Mouse (Mus musculus): ENCODE measurements around the gene Tbc1d9.
"Not testable (repeated sequence)": the region's sequence is repeated elsewhere in the genome, so short reads cannot be mapped to it uniquely, and the experiment has no call there.

Gene Tbc1d9

DNA sequence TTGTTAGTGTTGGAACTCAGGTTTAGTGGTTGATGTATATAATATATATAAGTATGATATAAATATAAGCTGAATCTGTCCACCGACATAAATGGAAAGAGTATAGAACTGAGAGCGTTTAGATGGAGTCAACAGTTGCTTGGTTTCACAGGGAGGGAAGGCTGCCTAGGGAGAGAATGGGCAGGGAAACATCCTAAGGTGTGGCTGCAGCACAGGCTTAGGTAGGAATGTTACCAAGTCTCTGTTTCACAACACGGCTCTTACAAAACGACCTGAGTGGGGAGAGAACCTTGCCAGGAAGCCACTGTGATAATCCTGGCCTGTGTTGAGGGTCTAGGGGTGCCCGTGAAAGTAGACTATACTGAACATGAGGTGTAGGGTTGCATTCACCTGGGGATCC, 62.2 kb downstream of the Tbc1d9 start:
- no peak for DNase-seq (ENCODE audit: low read depth, low spot score)

GRCm38 (mm10) chr8:83233099-83233498, 67.9 kb downstream of the Tbc1d9 start:
- no peak for DNase-seq (ENCODE audit: low read depth, low spot score)

GRCm38 (mm10) chr8:83239341-83239740, 74.2 kb downstream of the Tbc1d9 start:
- DNase-seq (ENCODE audit: low read depth, low spot score), result no peak

- DNase-seq (ENCODE audit: low read depth, low spot score), result no peak
These were observed 79.0 kb downstream of the Tbc1d9 start for GRCm38 (mm10) chr8:83244151-83244550.

DNA sequence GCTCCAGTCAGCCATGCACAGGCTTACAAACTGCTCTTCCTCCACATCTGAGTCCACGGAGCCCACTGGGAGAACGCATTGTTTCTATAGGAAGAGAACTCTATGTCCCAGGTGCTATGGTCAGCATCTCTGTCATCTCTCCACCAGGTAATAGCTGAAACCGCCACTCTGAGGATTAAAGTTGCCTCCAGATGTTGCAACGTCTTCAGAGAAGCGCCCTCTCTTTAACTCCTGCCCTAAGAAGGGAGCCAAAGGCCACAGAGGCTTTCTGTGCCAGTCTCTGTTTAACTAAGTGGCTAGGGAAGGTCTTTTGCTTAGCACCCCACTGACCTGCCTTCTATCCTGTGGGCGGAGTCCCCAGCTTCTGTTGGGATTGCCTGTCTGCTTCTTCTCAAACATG, 85.7 kb downstream of the Tbc1d9 start:
- no peak for DNase-seq (ENCODE audit: low read depth, low spot score)

- DNase-seq (ENCODE audit: low read depth, low spot score), result no peak
These were observed 86.5 kb downstream of the Tbc1d9 start for GRCm38 (mm10) chr8:83251362-83252246.

DNA sequence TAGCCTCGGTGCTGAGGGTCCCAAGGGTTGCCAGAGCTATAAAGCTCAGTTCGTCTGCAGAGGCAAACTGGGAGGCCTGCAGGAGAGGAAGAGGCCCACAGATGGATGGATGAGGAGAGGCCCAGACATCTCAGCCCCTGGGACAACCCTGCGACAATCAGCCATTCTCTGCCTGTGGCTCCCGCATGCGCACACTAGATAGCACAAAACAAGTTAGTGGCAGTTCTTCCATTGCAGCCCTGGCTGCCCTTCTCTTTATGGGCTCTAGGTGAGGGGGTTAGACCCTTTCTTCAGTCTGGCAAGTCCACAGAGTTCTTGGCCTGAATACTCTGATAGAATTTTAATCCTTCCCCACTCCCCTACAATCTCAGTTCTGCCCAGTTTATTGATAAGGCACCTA, 87.6 kb downstream of the Tbc1d9 start:
- DNase-seq (ENCODE audit: low read depth, low spot score), result no peak

DNA sequence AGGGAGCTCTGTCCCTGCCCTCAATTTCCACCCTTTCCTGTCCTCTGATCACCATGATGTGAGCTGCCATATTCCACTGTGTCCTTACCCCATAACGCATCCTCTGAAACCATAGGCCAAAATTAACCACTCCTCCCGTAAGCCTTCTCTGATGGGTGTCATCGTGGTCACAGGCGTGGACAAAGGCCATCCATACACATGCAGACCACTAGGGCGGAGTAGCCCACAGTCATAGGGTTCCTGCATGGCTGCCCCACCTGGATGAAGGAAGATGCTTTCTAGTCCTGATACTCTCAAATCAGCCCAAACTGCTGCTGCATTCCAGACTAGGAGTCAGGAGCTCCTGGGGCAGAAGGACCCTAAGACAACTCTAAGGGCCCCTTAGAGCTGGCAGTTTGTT, 92.5 kb downstream of the Tbc1d9 start:
- no peak for DNase-seq (ENCODE audit: low read depth, low spot score)

DNA sequence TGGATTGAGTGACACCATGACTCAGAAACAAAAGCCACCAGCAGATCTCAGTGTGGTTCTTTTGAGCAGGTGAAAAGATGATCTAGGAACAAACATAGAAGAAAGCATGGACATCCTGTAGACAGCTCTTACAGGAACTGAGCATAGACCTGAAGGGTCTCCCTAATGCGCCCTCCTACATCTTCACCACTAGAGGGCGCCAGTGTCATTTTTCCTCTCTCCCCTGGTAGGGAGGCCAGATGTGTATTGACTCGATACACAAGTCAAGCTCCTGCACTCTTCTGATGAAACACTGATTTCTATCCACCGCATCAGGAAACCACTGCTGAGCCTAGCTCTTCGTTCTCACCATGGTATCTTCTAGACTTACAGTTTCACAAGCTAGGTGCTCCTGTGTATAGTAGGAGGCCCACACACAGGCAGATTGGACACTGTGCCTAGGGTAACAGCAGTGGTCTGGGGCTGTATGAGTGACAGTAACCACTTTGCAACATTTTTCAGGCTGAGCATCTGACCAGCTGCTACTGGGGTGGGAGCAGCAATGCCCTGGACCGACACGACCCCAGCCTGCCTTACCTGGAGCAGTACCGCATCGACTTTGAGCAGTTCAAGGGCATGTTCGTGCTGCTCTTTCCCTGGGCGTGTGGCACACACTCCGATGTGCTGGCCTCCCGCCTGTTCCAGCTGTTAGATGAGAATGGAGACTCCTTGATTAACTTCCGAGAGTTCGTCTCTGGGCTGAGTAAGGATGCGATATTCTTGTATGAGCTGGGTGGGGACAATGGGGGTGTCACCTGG, 95.5 kb downstream of the Tbc1d9 start:
- peak; percentile 48 for DNase-seq (ENCODE audit: low read depth, low spot score)

GRCm38 (mm10) chr8:83271172-83271571, 106.0 kb downstream of the Tbc1d9 start:
- DNase-seq (ENCODE audit: low read depth, low spot score), result no peak

- DNase-seq (ENCODE audit: low read depth, low spot score), result no peak
These were observed 107.3 kb downstream of the Tbc1d9 start for GRCm38 (mm10) chr8:83272464-83272863.

DNA sequence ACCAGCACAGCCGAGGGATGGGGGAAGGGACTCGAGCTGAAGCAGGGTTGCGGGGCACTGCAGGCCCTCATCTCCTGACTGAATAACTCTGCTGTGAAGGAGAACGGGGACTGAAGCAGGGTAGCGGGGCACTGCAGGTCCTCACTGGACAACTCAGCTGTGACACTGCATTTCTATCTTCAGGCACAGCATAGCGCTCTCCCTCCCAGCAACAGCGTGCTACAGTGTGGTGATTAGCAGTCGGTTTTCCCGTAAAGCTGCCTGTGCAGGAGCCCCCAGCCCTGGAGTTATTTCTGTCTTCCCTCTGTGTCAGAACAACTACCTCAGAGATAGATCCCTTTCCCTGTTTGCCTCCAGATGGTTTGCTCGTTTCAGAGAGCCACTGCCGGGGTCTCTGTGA, 109.3 kb downstream of the Tbc1d9 start:
- no peak for DNase-seq (ENCODE audit: low read depth, low spot score)

GRCm38 (mm10) chr8:83278431-83278830, 113.3 kb downstream of the Tbc1d9 start:
- DNase-seq (ENCODE audit: low read depth, low spot score), result no peak

DNA sequence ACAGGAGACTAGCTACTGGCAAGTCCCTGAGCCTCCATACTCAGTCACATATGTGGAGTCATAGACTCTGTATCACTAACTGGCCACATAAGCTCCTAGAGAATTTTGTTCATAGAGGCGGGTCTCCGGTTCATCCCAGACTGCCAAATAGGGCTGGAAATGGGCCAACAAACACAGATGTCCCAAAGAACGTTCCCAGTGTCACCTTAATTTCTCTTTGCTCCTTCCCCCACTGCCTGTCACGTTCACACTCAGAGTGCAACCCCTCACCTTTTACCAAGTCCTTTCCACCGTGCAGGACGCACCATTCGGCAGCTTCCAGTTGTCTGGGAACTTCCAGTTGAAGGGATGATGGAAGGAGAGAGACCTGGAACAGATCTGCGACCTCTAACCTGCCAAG, 120.2 kb downstream of the Tbc1d9 start:
- DNase-seq (ENCODE audit: low read depth, low spot score), result no peak

DNA sequence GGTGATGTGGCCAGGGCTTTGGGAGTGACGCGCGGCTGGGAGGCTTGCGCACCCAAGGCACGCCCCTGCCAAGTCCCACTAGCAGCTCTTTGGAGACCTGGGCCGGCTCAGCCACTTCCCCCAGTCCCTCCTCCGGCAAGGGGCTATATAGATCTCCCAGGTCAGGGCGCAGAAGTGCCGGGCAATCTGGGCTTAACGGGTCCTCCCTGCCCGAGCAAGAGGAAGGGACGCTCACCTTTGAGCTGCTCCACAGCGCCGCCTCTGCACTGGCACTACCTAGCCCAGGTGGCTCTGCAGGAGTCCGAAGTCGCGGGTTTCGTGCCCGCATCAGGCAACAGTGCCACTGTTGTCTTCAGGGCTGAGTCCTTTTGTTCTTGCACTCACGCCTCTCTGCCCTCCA, 125.0 kb downstream of the Tbc1d9 start, which contains the start of gene Ucp1:
TSS of gene Ucp1 (plus strand) at position 177 of the 400 bp plus-strand sequence.
- no peak for DNase-seq (ENCODE audit: low read depth, low spot score)

- DNase-seq (ENCODE audit: low read depth, low spot score), result no peak
These were observed 132.2 kb downstream of the Tbc1d9 start for GRCm38 (mm10) chr8:83297375-83297774.

DNA sequence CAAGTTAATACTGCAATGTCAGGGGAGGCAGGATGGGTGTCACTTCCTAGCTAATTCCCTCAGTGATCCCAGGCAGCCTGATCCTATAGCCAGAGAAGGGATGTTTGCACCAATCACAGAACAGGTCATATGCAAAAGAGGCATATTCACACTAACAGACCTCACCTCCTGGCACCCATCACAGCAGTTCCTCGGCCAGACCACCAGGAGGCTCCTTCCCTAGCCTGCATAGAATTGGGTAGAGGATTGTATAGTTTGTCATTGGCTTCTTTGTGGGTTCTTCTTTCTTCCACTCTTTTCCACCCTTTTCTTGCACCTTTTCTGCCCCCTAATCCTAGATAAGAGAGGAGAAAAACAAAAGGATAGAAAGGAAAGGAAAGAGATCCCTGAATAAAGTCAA, 135.0 kb downstream of the Tbc1d9 start:
- DNase-seq (ENCODE audit: low read depth, low spot score), result no peak

GRCm38 (mm10) chr8:83304946-83305345, 139.8 kb downstream of the Tbc1d9 start:
- no peak for DNase-seq (ENCODE audit: low read depth, low spot score)

DNA sequence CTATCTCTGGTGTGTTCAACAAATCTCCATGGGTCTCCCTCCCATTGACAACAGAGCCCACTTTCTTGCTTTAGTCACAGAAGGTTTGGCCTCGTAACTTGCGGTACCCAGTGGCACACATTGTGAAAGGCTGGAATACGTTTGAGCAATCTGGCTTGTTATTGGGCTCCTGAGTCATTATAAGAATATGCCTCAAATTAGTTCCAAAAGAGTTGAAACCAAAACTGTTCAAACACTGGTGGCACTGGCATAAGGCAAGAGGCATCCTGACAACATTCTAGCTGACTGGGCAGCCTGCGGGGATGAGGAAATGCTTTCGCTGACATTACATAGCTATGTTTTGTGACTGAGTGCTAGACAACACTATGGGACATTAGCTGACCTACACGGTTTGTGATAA, 144.7 kb downstream of the Tbc1d9 start:
- DNase-seq (ENCODE audit: low read depth, low spot score), result no peak

DNA sequence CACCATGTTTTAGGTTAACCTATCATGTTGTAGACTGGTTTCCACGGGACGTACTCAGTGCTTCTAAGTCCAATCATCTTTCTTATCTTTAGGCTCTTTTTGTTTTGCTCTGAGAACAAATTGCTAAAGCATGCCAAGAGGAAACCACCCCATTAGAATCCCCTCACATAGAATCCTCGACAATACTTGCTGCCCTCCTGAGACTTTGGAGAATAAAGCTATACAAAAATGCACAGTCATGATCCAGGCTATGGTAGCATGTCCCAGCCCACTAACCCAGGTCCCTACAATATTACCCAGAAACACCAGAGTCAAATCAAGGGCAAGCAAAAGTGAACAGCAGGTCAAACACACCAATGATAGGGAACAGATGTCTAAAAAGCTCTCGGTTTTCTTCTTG, 149.9 kb downstream of the Tbc1d9 start:
- DNase-seq (ENCODE audit: low read depth, low spot score), result not testable (repeated sequence)

GRCm38 (mm10) chr8:83315691-83316090, 150.5 kb downstream of the Tbc1d9 start:
- no peak for DNase-seq (ENCODE audit: low read depth, low spot score)

GRCm38 (mm10) chr8:83320543-83320942, 155.4 kb downstream of the Tbc1d9 start:
- no peak for DNase-seq (ENCODE audit: low read depth, low spot score)

DNA sequence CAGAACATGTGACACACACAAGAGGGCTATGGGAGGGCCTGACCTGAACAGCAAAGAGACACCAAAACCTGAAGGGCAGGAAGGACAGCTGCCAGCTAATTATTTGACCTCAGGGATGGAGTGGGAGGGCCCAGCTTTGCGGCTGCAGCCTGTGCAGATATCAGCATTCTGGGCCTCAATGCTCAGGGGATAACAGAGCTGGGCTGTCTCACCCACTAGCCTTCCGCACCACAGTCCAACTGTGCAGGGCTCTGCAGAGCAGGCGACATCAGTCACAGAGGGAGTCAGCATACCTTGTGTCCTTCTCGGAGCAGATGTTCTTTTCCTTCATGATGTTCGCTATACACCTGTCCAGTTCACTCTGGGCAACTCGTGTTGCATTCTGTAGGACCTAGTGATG, 157.2 kb downstream of the Tbc1d9 start:
- DNase-seq (ENCODE audit: low read depth, low spot score), result no peak

Measured in embryo, embryonic 11.5 days (tissue).